10 mouse cellular contexts compared by ENCODE assay signal in genomic region chr7:65366153-65366552, GRCm38 (mm10).
DNase-seq lines count a peak whose midpoint lies in the region; ATAC-seq lines count a peak whose summit lies in the region.
"Had no signal": no experiment of that assay in that cellular context is flagged by ENCODE, and none has a peak within 500 bp of the region (broad histone marks: within the 10 kb centered on the region; RNA-seq: fewer than 3 reads in every experiment).

No protein-coding gene starts in this region.

- H3K36me3 ChIP-seq in forebrain, embryonic 14.5 days (ENCODE audit: control insufficient read depth, insufficient read depth, low read length): no peaks in the 10 kb centered on the region
- H3K36me3 ChIP-seq in forebrain, embryonic 15.5 days: no peaks in the 10 kb centered on the region
- H3K36me3 ChIP-seq in intestine, embryonic 15.5 days: no peaks in the 10 kb centered on the region
- H3K36me3 ChIP-seq: hindbrain, embryonic 12.5 days had no signal

- H3K27ac ChIP-seq in forebrain, embryonic 14.5 days (ENCODE audit: low read depth, low read length): no peak overlapping the region
- H3K27ac ChIP-seq in forebrain, embryonic 15.5 days (replicated peaks): no peak overlapping the region
- H3K27ac ChIP-seq in intestine, embryonic 15.5 days: no peak overlapping the region
- H3K27ac ChIP-seq: hindbrain, embryonic 12.5 days had no signal

- H3K4me1 ChIP-seq in forebrain, embryonic 14.5 days (ENCODE audit: control insufficient read depth, insufficient read depth, low read length): peaks cover 9% of the 10 kb centered on the region; the same call in 1 of the 2 replicates
- peaks cover 26% of the 10 kb centered on the region for H3K4me1 ChIP-seq in forebrain, embryonic 15.5 days
- H3K4me1 ChIP-seq in intestine, embryonic 15.5 days (replicated peaks): peaks cover 20% of the 10 kb centered on the region; the same call in 1 of the 2 replicates

- no peaks in the 10 kb centered on the region for H3K9me3 ChIP-seq in forebrain, embryonic 14.5 days (replicated peaks; ENCODE audit: control insufficient read depth, low read length)
- H3K9me3 ChIP-seq in forebrain, embryonic 15.5 days: no peaks in the 10 kb centered on the region
- no peaks in the 10 kb centered on the region for H3K9me3 ChIP-seq in intestine, embryonic 15.5 days
- H3K9me3 ChIP-seq: hindbrain, embryonic 12.5 days had no signal

- no peak overlapping the region for H3K4me2 ChIP-seq in forebrain, embryonic 14.5 days (ENCODE audit: low read length)
- H3K4me2 ChIP-seq in forebrain, embryonic 15.5 days (replicated peaks): no peak overlapping the region
- H3K4me2 ChIP-seq in intestine, embryonic 15.5 days (replicated peaks): no peak overlapping the region
- H3K4me2 ChIP-seq: hindbrain, embryonic 12.5 days had no signal

- H3K9ac ChIP-seq in forebrain, embryonic 14.5 days (ENCODE audit: low read length): no peak overlapping the region
- no peak overlapping the region for H3K9ac ChIP-seq in forebrain, embryonic 15.5 days (replicated peaks)
- no peak overlapping the region for H3K9ac ChIP-seq in intestine, embryonic 15.5 days
- H3K9ac ChIP-seq: hindbrain, embryonic 12.5 days had no signal

- no peaks in the 10 kb centered on the region for H3K27me3 ChIP-seq in forebrain, embryonic 14.5 days (replicated peaks; ENCODE audit: control insufficient read depth, insufficient read depth, low read length)
- H3K27me3 ChIP-seq in forebrain, embryonic 15.5 days: no peaks in the 10 kb centered on the region
- H3K27me3 ChIP-seq in intestine, embryonic 15.5 days (replicated peaks): no peaks in the 10 kb centered on the region
- H3K27me3 ChIP-seq: hindbrain, embryonic 12.5 days had no signal

- no peak overlapping the region for H3K4me3 ChIP-seq in forebrain, embryonic 14.5 days (ENCODE audit: low read depth, low read length)
- H3K4me3 ChIP-seq in forebrain, embryonic 15.5 days: no peak overlapping the region
- H3K4me3 ChIP-seq in intestine, embryonic 15.5 days (replicated peaks): no peak overlapping the region
- H3K4me3 ChIP-seq: hindbrain, embryonic 12.5 days had no signal

- no peak for ATAC-seq in forebrain, embryonic 14.5 days
- no peak for ATAC-seq in forebrain, embryonic 15.5 days (replicated peaks)
- no peak for ATAC-seq in intestine, embryonic 15.5 days

- peak; percentile 62 for DNase-seq in forebrain, embryonic 14.5 days (ENCODE audit: low spot score)
- DNase-seq in kidney, postnatal 25 days: peak; percentile 50 to 63
- no peak for DNase-seq in kidney, adult 11 months
- DNase-seq in 3T3-L1 (ENCODE audit: low read depth, low spot score): peak; percentile 29
- peak; percentile 15 to 47 for DNase-seq in adrenal gland, postnatal 36 days
- no peak for DNase-seq in right cerebral cortex, postnatal 25 days
- DNase-seq: cerebellum, adult 11 months had no signal

- 10% methylated on average over 1 of the region's 1 CpGs for WGBS in forebrain, embryonic 14.5 days
- 7% methylated on average over 1 of the region's 1 CpGs for WGBS in forebrain, embryonic 15.5 days
- WGBS in intestine, embryonic 15.5 days: 28% methylated on average over 1 of the region's 1 CpGs

Comparison
In these comparisons a context has a peak if more than half of its experiments do, and no peak if none do; other contexts are left out.
1. DNase-seq: peak in forebrain, embryonic 14.5 days (single experiment), kidney, postnatal 25 days (2 of 2), 3T3-L1 (single experiment) and adrenal gland, postnatal 36 days (2 of 2); none in kidney, adult 11 months (single experiment) and right cerebral cortex, postnatal 25 days (single experiment).